Mouse (Mus musculus) stomach, postnatal 0 days (tissue): ENCODE results near the gene Trmt6. TPM values are rescaled to one million over a fixed set of nuclear protein-coding genes. Genes with fewer than 3 reads are reported as not detected.

Source experiments
- ATAC-seq: fragments of 200-750 bp; cut with Nextera tagmentation; 2 replicates; pipeline ENCODE4 v1.8.0; 2017; ENCODE audit not compliant: low FRiP score, low TSS enrichment
- DNase-seq: peaks from one replicate; pipeline ENCODE4 v3.0.0-alpha.2; 2016; ENCODE audit warnings: low spot score
- H3K27ac ChIP-seq: fragments of 300-500 bp; sonication (generic); replicated peaks from 2 replicates; pipeline ENCODE4 v1.5.1; 2014; ENCODE audit warnings: mild to moderate bottlenecking, control low read depth
- H3K27me3 ChIP-seq: fragments of 300-500 bp; sonication (generic); 2 replicates; pipeline ENCODE4 v1.6.1; 2014; ENCODE audit warnings: low read length; ENCODE audit not compliant: control insufficient read depth, insufficient read depth
- H3K36me3 ChIP-seq: fragments of 300-500 bp; sonication (generic); 2 replicates; pipeline ENCODE4 v1.6.1; 2014; ENCODE audit warnings: low read length, mixed read lengths; ENCODE audit not compliant: control insufficient read depth, insufficient read depth
- H3K4me1 ChIP-seq: fragments of 300-500 bp; sonication (generic); replicated peaks from 2 replicates; pipeline ENCODE4 v1.6.1; 2014; ENCODE audit warnings: antibody characterized with exemption; ENCODE audit not compliant: control insufficient read depth, insufficient read depth
- H3K4me2 ChIP-seq: fragments of 300-500 bp; sonication (generic); replicated peaks from 2 replicates; pipeline ENCODE4 v1.6.1; 2014; ENCODE audit warnings: low read depth, mild to moderate bottlenecking, control low read depth, moderate library complexity
- H3K4me3 ChIP-seq: fragments of 300-500 bp; sonication (generic); 2 replicates; pipeline ENCODE4 v1.5.1; 2014; ENCODE audit warnings: low read depth, low read length, control low read depth
- H3K9ac ChIP-seq: fragments of 300-500 bp; sonication (generic); 2 replicates; pipeline ENCODE4 v1.6.1; 2014; ENCODE audit warnings: mild to moderate bottlenecking, low read length, control low read depth, mixed read lengths
- H3K9me3 ChIP-seq: fragments of 300-500 bp; sonication (generic); 2 replicates; pipeline ENCODE4 v1.6.1; 2016; ENCODE audit warnings: low read length; ENCODE audit not compliant: control insufficient read depth
- CTCF ChIP-seq: IDR thresholded peaks from 2 replicates; pipeline ENCODE4 v1.5.1; 2016; ENCODE audit warnings: antibody characterized with exemption, low read depth, mild to moderate bottlenecking, moderate library complexity
- EP300 ChIP-seq: optimal IDR thresholded peaks from 2 replicates; pipeline ENCODE3; 2016; ENCODE audit warnings: antibody characterized with exemption
- WGBS: fragments of 180-500 bp; shearing (Covaris S2); extraction: QIAGEN DNeasy Blood & Tissue Kit; methylation state at CpG from one replicate; pipeline ENCODE4 v1.1.7; 2014; 5-methylcytosine and 5-hydroxymethylcytosine counted together
- polyA plus RNA-seq: library from polyadenylated mRNA; unstranded; fragments of >200 nt; fragmentation: Nextera tagmentation; extraction: Ambion mirVana; gene quantifications from 2 replicates; pipeline ENCODE4 v1.2.1, GENCODE M21; 2015

Trmt6 gene
- polyA plus RNA-seq, 1 experiment from 2014 or later: 37.5 TPM

DNA sequence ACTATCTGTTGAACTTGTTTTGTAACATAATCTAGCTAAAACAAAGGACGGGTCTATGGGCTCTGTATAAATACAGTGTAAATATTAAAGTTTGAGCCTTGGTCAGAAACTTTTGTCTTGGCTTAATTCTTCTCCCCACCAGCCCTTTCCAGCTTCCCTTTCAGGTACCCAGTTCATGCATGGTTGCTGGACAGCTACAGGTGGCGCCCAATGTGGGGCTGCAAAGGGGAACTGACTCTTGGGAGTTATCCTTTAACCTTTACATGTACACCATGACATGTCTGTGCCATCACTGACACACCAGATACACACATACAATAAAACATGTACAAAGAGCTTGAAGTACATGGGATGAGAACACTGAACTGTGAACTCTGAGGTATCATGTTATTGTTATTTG, 12.9 kb downstream of the Trmt6 start:
- no peak for ATAC-seq
- Histone ChIP-seq H3K27me3 (no peaks in the 10 kb centered on the region), H3K4me1 (no peaks in the 10 kb centered on the region), H3K36me3 (peaks cover 11% of the 10 kb centered on the region), H3K9ac (no peak overlapping the region), H3K4me3 (no peak overlapping the region), H3K4me2 (no peak overlapping the region), H3K27ac (no peak overlapping the region), H3K9me3 (no peaks in the 10 kb centered on the region)
- DNase-seq: no peak
- WGBS: 87% methylated on average over 2 of the region's 2 CpGs
- TF ChIP-seq CTCF (no peak), EP300 (no peak)

DNA sequence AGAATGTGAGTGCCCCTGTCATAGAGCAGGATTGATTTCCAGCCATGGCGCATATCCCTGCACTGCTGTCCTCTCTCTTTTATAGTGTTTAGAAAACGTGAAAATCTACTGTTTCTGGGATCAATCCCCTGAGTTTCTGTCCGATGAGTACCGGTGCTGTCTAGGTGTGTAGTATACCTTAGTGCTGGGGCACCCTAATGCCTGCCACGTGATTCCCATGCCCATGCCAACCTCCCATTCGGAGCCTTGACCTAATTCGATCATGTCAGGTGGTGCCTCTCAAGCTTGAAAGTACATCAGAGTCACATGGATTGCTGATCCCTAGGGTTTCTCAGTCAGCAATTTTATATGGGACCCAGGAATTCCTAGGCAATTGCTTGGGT, 21.7 kb downstream of the Trmt6 start:
- no peak overlapping the region for H3K4me2 ChIP-seq
- no peak for ATAC-seq
- no peak overlapping the region for H3K4me3 ChIP-seq
- no peak for DNase-seq
- no peaks in the 10 kb centered on the region for H3K27me3 ChIP-seq
- 83% methylated on average over 7 of the region's 7 CpGs for WGBS
- no peak overlapping the region for H3K27ac ChIP-seq
- no peaks in the 10 kb centered on the region for H3K9me3 ChIP-seq
- TF ChIP-seq EP300 (no peak), CTCF (no peak)
- no peaks in the 10 kb centered on the region for H3K4me1 ChIP-seq
- no peaks in the 10 kb centered on the region for H3K36me3 ChIP-seq
- no peak overlapping the region for H3K9ac ChIP-seq

DNA sequence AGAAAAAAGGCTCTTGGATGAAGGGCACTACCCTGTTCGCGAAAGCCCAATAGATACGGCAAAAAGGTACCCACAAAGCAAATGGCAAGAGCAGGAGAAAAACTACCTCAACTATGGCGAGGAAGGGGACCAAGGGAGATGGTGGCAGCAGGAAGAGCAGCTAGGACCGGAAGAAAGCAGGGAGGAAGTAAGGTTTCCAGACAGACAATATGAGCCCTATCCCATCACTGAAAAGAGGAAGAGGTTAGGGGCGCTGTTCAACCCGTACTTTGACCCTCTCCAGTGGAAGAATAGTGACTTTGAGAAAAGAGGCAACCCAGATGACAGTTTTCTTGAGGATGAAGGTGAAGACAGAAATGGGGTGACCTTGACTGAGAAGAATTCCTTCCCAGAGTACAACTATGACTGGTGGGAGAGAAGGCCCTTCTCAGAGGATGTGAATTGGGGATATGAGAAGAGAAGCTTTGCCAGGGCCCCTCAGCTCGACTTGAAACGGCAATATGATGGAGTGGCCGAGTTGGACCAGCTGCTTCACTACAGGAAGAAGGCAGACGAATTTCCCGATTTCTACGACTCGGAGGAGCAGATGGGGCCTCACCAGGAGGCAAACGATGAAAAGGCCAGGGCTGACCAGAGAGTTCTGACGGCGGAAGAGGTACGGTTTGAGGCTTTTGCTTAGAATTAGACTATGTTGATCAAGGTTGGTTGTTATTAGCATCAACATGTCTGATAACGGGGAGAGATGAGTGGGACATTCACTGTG, 22.2 kb downstream of the Trmt6 start:
- no peak for TF ChIP-seq EP300
- TF ChIP-seq CTCF: no peak
- Histone ChIP-seq H3K9ac (no peak overlapping the region), H3K9me3 (no peaks in the 10 kb centered on the region), H3K27me3 (no peaks in the 10 kb centered on the region), H3K4me3 (no peak overlapping the region), H3K4me1 (no peaks in the 10 kb centered on the region), H3K4me2 (no peak overlapping the region), H3K27ac (no peak overlapping the region), H3K36me3 (no peaks in the 10 kb centered on the region)
- ATAC-seq (no peak), DNase-seq (no peak)
- 83% methylated on average over 19 of the region's 19 CpGs for WGBS

DNA sequence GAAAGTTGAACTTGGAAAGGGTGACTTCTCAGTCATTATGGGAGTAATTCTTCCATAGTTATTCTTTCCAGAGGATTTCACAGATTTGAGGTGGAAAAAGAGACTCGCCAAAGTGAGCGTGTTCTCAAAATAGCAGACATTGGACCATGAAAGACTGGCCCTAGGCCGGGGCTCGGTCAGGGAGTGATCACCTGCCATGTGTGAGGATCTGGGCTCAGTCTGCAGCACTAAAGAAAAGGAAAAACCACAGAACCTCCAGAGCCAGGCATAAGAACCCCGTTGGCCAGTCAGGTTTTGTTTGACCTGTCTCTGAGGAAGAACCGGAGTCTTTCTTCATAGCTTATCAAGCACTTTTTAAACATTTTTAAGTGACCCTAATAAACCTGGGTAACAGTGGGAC, 31.8 kb downstream of the Trmt6 start:
- H3K4me3 ChIP-seq: no peak overlapping the region
- TF ChIP-seq CTCF (no peak), EP300 (no peak)
- no peak for DNase-seq
- ATAC-seq: no peak
- no peak overlapping the region for H3K4me2 ChIP-seq
- H3K4me1 ChIP-seq: 0 out of 2 replicates have a peak, but pooled peaks cover 4% of the 10 kb centered on the region
- WGBS: 73% methylated on average over 6 of the region's 6 CpGs
- no peak overlapping the region for H3K27ac ChIP-seq
- no peaks in the 10 kb centered on the region for H3K36me3 ChIP-seq
- H3K9ac ChIP-seq: no peak overlapping the region
- H3K9me3 ChIP-seq: no peaks in the 10 kb centered on the region
- H3K27me3 ChIP-seq: no peaks in the 10 kb centered on the region

DNA sequence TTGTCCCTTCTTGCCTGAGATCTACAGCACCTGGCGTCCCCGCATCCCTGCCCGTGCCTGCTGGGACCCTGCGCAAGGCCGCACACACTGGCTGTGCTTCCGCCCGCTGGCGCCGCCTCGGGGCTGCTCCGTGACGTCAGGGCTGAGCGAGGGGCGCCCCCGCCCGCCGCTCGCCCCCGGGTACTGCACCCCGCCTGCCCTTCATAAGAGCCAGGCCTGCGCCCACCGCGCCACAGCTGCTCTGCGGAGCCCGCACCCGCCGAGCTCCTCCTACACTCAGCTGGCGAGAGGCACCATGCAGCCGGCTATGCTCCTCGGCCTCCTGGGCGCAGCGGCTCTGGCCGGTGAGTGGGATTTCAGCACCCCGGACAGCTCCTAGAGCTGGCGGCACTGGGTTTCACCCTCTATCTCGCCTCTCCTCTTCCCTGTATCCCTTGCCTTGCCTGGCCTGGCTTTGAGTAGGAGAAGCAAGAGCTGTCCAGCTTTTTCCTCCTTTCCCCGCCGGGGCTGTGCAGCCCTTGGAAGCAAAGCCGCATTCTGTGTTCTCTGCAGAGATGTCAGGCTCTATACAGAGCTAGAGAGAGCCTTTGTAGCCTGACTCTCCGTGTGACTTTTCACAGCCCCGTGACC, 34.3 kb downstream of the Trmt6 start:
- H3K36me3 ChIP-seq: no peaks in the 10 kb centered on the region
- no peak overlapping the region for H3K27ac ChIP-seq
- 1% methylated on average over 38 of the region's 41 CpGs for WGBS
- no peak overlapping the region for H3K9ac ChIP-seq
- peak; percentile 18; the same call in 1 of the 2 replicates for TF ChIP-seq CTCF
- TF ChIP-seq EP300: no peak
- peak; percentile 97 for ATAC-seq
- H3K4me3 ChIP-seq: peak overlapping the region; percentile 23; the same call in 1 of the 2 replicates
- no peaks in the 10 kb centered on the region for H3K9me3 ChIP-seq
- no peaks in the 10 kb centered on the region for H3K27me3 ChIP-seq
- 0 out of 2 replicates have a peak, but pooled peaks cover 4% of the 10 kb centered on the region for H3K4me1 ChIP-seq
- peak overlapping the region; percentile 55 for H3K4me2 ChIP-seq
- peak; percentile 95 for DNase-seq

DNA sequence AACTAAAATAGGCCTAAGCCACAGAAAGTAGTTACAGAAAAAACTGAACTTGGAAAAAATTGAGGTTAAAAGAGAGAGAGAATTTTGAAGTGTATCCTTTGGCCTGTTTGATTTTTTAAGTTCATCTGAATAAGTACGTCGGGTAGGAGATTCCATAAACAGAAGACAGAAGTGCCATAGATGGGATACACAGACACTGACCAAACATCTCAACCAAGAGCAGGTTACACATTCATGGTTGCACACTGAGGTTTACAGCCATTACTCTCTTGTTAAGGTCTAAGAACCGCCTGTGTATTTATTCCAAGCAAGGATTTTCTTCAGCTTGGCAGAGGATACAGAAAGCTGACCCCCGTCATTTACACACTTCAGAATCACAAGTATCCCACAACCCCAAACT, 34.9 kb downstream of the Trmt6 start, which contains the start of gene Chgb:
Gene Chgb, plus strand, starts transcription at position 301 of the 400 bp plus-strand sequence.
- H3K27me3 ChIP-seq: no peaks in the 10 kb centered on the region
- no peaks in the 10 kb centered on the region for H3K9me3 ChIP-seq
- peak within 1 kb of the TSS; percentile 55 for H3K4me2 ChIP-seq
- TF ChIP-seq EP300 (no peak), CTCF (no peak)
- no peak for ATAC-seq
- peak within 1 kb of the TSS; percentile 23; the same call in 1 of the 2 replicates for H3K4me3 ChIP-seq
- 9% methylated on average over 4 of the region's 4 CpGs for WGBS
- no peak within 1 kb of the TSS for H3K9ac ChIP-seq
- 0 out of 2 replicates have a peak, but pooled peaks cover 4% of the 10 kb centered on the region for H3K4me1 ChIP-seq
- no peak within 1 kb of the TSS for H3K27ac ChIP-seq
- no peak for DNase-seq
- H3K36me3 ChIP-seq: no peaks in the 10 kb centered on the region
